Mouse (Mus musculus) heart, embryonic 12.5 days (tissue): ENCODE data around the gene Calcrl. TPM values are rescaled to one million over a fixed set of nuclear protein-coding genes. Genes with fewer than 3 reads are reported as not detected.
"Not testable (repeated sequence)": the region's sequence is repeated elsewhere in the genome, so short reads cannot be mapped to it uniquely, and the experiment has no call there.

Experiments
- ATAC-seq: fragments of 200-750 bp; cut with Nextera tagmentation; 2 replicates; pipeline ENCODE4 v1.8.0; 2017; ENCODE audit warnings: moderate TSS enrichment, moderate library complexity; ENCODE audit not compliant: insufficient number of reproducible peaks, low FRiP score
- H3K27ac ChIP-seq: fragments of 300-500 bp; sonication (generic); 2 replicates; pipeline ENCODE4 v1.5.1; 2016; ENCODE audit warnings: mild to moderate bottlenecking, moderate library complexity; ENCODE audit not compliant: poor library complexity, severe bottlenecking
- H3K27me3 ChIP-seq: fragments of 300-500 bp; sonication (generic); replicated peaks from 2 replicates; pipeline ENCODE4 v1.6.1; 2016; ENCODE audit warnings: mild to moderate bottlenecking, moderate library complexity
- H3K36me3 ChIP-seq: fragments of 300-500 bp; sonication (generic); 2 replicates; pipeline ENCODE4 v1.6.1; 2016; ENCODE audit warnings: mild to moderate bottlenecking, moderate library complexity
- H3K4me1 ChIP-seq: fragments of 300-500 bp; sonication (generic); replicated peaks from 2 replicates; pipeline ENCODE4 v1.6.1; 2016; ENCODE audit warnings: mild to moderate bottlenecking
- H3K4me2 ChIP-seq: fragments of 300-500 bp; sonication (generic); 2 replicates; pipeline ENCODE4 v1.6.1; 2016; ENCODE audit warnings: mild to moderate bottlenecking, moderate library complexity
- H3K4me3 ChIP-seq: fragments of 300-500 bp; sonication (generic); 2 replicates; pipeline ENCODE4 v1.5.1; 2016; ENCODE audit warnings: mild to moderate bottlenecking
- H3K9ac ChIP-seq: fragments of 300-500 bp; sonication (generic); 2 replicates; pipeline ENCODE4 v1.6.1; 2016; ENCODE audit warnings: mild to moderate bottlenecking, moderate library complexity
- H3K9me3 ChIP-seq: fragments of 300-500 bp; sonication (generic); replicated peaks from 2 replicates; pipeline ENCODE4 v1.6.1; 2016; ENCODE audit warnings: mild to moderate bottlenecking, moderate library complexity
- WGBS: fragments of 180-500 bp; shearing (Covaris S2); methylation state at CpG from one replicate; pipeline ENCODE4 v1.1.7; 2016; 5-methylcytosine and 5-hydroxymethylcytosine counted together
- polyA plus RNA-seq: library from polyadenylated mRNA; unstranded; fragments of >200 nt; fragmentation: Nextera tagmentation; extraction: Ambion mirVana; gene quantifications from 2 replicates; pipeline ENCODE4 v1.2.1, GENCODE M21; 2016

Calcrl gene
- polyA plus RNA-seq, 1 experiment from 2014 or later, result 65.1 TPM

- Histone ChIP-seq H3K4me2 (no peak overlapping the region), H3K27me3 (no peaks in the 10 kb centered on the region), H3K4me1 (peaks cover 34% of the 10 kb centered on the region), H3K9me3 (no peaks in the 10 kb centered on the region), H3K4me3 (no peak overlapping the region), H3K9ac (no peak overlapping the region), H3K36me3 (no peaks in the 10 kb centered on the region), H3K27ac (peak overlapping the region; percentile 70)
- ATAC-seq, result 0 out of 2 replicates have a peak, but pooled peaks have one; percentile 37
Measured at GRCm38 (mm10) chr2:84389075-84389474, 36.1 kb downstream of the Calcrl start.

GRCm38 (mm10) chr2:84388537-84388936, 36.7 kb downstream of the Calcrl start:
- H3K9ac ChIP-seq, result not testable (repeated sequence)

GRCm38 (mm10) chr2:84388023-84388416, 37.2 kb downstream of the Calcrl start:
- no peak for ATAC-seq
- H3K9ac ChIP-seq, result no peak overlapping the region
- no peak overlapping the region for H3K4me2 ChIP-seq
- 39% methylated on average over 7 of the region's 7 CpGs for WGBS
- no peaks in the 10 kb centered on the region for H3K9me3 ChIP-seq
- H3K27ac ChIP-seq, result peak overlapping the region; percentile 73
- H3K4me1 ChIP-seq, result peaks cover 36% of the 10 kb centered on the region
- H3K36me3 ChIP-seq, result no peaks in the 10 kb centered on the region
- H3K27me3 ChIP-seq, result no peaks in the 10 kb centered on the region
- no peak overlapping the region for H3K4me3 ChIP-seq

More at GRCm38 (mm10) chr2:84388537-84388936, 36.7 kb downstream of the Calcrl start:
- not testable (repeated sequence) for ATAC-seq, H3K9me3 ChIP-seq, H3K27me3 ChIP-seq, H3K4me3 ChIP-seq, H3K4me2 ChIP-seq, H3K36me3 ChIP-seq
- 72% methylated on average over 14 of the region's 14 CpGs for WGBS
- Histone ChIP-seq H3K4me1 (peaks cover 36% of the 10 kb centered on the region), H3K27ac (peak overlapping the region; percentile 73)

GRCm38 (mm10) chr2:84387394-84388022, 37.7 kb downstream of the Calcrl start:
- WGBS, result 40% methylated on average over 11 of the region's 11 CpGs
- Histone ChIP-seq H3K27ac (peak overlapping the region; percentile 73), H3K4me1 (peaks cover 36% of the 10 kb centered on the region), H3K27me3 (no peaks in the 10 kb centered on the region), H3K4me3 (peak overlapping the region; percentile 27; the same call in 1 of the 2 replicates), H3K9ac (no peak overlapping the region), H3K4me2 (peak overlapping the region; percentile 50), H3K36me3 (no peaks in the 10 kb centered on the region), H3K9me3 (no peaks in the 10 kb centered on the region)
- ATAC-seq, result no peak

GRCm38 (mm10) chr2:84386563-84387393, 38.4 kb downstream of the Calcrl start:
- Histone ChIP-seq H3K9me3 (no peaks in the 10 kb centered on the region), H3K36me3 (no peaks in the 10 kb centered on the region), H3K9ac (no peak overlapping the region), H3K27me3 (no peaks in the 10 kb centered on the region), H3K4me3 (peak overlapping the region; percentile 27), H3K27ac (peak overlapping the region; percentile 73), H3K4me1 (peaks cover 36% of the 10 kb centered on the region), H3K4me2 (peak overlapping the region; percentile 50)
- WGBS, result 48% methylated on average over 18 of the region's 18 CpGs
- ATAC-seq, result no peak

- Histone ChIP-seq H3K27me3 (no peaks in the 10 kb centered on the region), H3K36me3 (no peaks in the 10 kb centered on the region), H3K9me3 (no peaks in the 10 kb centered on the region), H3K9ac (no peak overlapping the region), H3K4me1 (peaks cover 42% of the 10 kb centered on the region), H3K27ac (no peak overlapping the region; the same call in 1 of the 2 replicates), H3K4me3 (no peak overlapping the region), H3K4me2 (no peak overlapping the region)
- 26% methylated on average over 6 of the region's 6 CpGs for WGBS
- no peak for ATAC-seq
Measured at GRCm38 (mm10) chr2:84384911-84385693, 40.1 kb downstream of the Calcrl start.

- Histone ChIP-seq H3K9me3 (no peaks in the 10 kb centered on the region), H3K36me3 (no peaks in the 10 kb centered on the region), H3K4me3 (no peak overlapping the region), H3K27me3 (no peaks in the 10 kb centered on the region), H3K27ac (peak overlapping the region; percentile 6; the same call in 1 of the 2 replicates), H3K4me2 (no peak overlapping the region), H3K9ac (no peak overlapping the region), H3K4me1 (peaks cover 35% of the 10 kb centered on the region)
- ATAC-seq, result no peak
- WGBS, result 72% methylated on average over 4 of the region's 4 CpGs
Measured at GRCm38 (mm10) chr2:84383828-84384227, 41.4 kb downstream of the Calcrl start.

GRCm38 (mm10) chr2:84382556-84382955, 42.7 kb downstream of the Calcrl start:
- Histone ChIP-seq H3K4me3 (no peak overlapping the region), H3K9me3 (no peaks in the 10 kb centered on the region), H3K27me3 (no peaks in the 10 kb centered on the region), H3K9ac (no peak overlapping the region), H3K4me1 (peaks cover 27% of the 10 kb centered on the region), H3K36me3 (no peaks in the 10 kb centered on the region), H3K4me2 (no peak overlapping the region), H3K27ac (no peak overlapping the region)
- ATAC-seq, result no peak

- no peaks in the 10 kb centered on the region for H3K27me3 ChIP-seq
- H3K4me1 ChIP-seq, result peaks cover 25% of the 10 kb centered on the region
- no peaks in the 10 kb centered on the region for H3K9me3 ChIP-seq
- H3K36me3 ChIP-seq, result no peaks in the 10 kb centered on the region
- WGBS, result 70% methylated on average over 5 of the region's 5 CpGs
- no peak for ATAC-seq
- no peak overlapping the region for H3K27ac ChIP-seq
- H3K4me2 ChIP-seq, result no peak overlapping the region
- H3K9ac ChIP-seq, result no peak overlapping the region
- H3K4me3 ChIP-seq, result no peak overlapping the region
Measured at GRCm38 (mm10) chr2:84381997-84382396, 43.2 kb downstream of the Calcrl start.

- Histone ChIP-seq H3K27me3 (no peaks in the 10 kb centered on the region), H3K4me3 (0 out of 2 replicates have a peak overlapping the region, but pooled peaks have one; percentile 0), H3K36me3 (no peaks in the 10 kb centered on the region), H3K4me1 (peaks cover 18% of the 10 kb centered on the region), H3K9me3 (no peaks in the 10 kb centered on the region), H3K27ac (peak overlapping the region; percentile 37), H3K4me2 (peak overlapping the region; percentile 39), H3K9ac (peak overlapping the region; percentile 39; the same call in 1 of the 2 replicates)
- 22% methylated on average over 11 of the region's 11 CpGs for WGBS
- ATAC-seq, result peak; percentile 25; the same call in 1 of the 2 replicates
Measured at GRCm38 (mm10) chr2:84380816-84381215, 44.4 kb downstream of the Calcrl start.

- 55% methylated on average over 5 of the region's 5 CpGs for WGBS
- ATAC-seq, result no peak
- no peak overlapping the region for H3K9ac ChIP-seq
Measured at GRCm38 (mm10) chr2:84378678-84379077, 46.5 kb downstream of the Calcrl start.

More at GRCm38 (mm10) chr2:84378678-84379077, 46.5 kb downstream of the Calcrl start:
- no peak overlapping the region for H3K4me2 ChIP-seq
- no peaks in the 10 kb centered on the region for H3K9me3 ChIP-seq
- no peak overlapping the region for H3K4me3 ChIP-seq
- H3K4me1 ChIP-seq, result peaks cover 7% of the 10 kb centered on the region
- H3K27me3 ChIP-seq, result no peaks in the 10 kb centered on the region
- no peak overlapping the region for H3K27ac ChIP-seq
- H3K36me3 ChIP-seq, result peaks cover 3% of the 10 kb centered on the region; the same call in 1 of the 2 replicates
